Mouse (Mus musculus) thymus, postnatal 4 days (tissue): ENCODE data around the gene Pdlim4.

ENCODE experiments used
- DNase-seq: peaks from one replicate; pipeline ENCODE4 v3.0.0; 2021

Gene Pdlim4

DNA sequence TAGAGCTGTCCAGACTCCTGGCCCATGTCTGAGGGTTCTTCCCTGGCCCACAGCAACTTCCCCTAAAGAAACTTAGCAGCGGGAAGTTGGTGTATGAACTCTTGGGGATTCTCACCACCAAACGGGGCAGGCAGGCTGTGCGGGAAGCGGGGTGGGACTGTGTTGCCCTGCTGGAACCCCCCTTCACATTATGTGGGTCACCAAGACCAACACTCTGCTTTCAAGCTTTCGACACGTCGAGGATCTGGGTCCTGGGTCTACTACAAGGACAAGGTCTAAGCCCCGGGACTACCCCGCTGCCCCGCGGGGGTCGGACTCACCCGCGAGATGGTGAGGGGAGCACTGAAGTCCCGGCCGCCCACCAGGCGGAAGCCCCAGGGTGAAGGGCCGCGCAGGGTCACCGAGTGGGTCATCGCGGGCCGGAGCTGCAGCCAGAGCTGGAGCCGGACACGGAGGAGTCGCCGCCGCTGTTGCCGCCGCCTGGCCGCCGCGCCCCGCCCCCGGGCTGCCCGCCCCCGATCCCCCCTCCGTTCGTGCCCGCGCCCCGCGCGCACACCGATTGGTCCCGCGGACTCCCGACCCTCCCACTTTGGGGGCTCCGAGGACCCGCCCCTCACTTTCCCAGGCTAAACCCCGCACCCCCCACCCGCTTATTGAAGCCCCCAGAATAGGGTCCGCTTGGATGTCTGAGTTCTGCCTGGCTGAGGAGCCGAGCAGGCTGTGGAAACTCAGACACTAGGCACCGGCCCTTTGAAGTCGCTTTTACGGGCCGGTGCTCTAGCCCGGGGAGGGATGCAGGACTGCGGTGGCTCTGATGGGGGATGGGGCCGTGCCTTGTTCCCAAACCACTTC is at the start of gene Pdlim4:
Gene Pdlim4 (minus strand): TSS at position 495 of the 852 bp plus-strand sequence.
- DNase-seq, result peak; percentile 63

GRCm38 (mm10) chr11:54117096-54117495 is 48.3 kb upstream of the Pdlim4 start:
- DNase-seq, result no peak

DNA sequence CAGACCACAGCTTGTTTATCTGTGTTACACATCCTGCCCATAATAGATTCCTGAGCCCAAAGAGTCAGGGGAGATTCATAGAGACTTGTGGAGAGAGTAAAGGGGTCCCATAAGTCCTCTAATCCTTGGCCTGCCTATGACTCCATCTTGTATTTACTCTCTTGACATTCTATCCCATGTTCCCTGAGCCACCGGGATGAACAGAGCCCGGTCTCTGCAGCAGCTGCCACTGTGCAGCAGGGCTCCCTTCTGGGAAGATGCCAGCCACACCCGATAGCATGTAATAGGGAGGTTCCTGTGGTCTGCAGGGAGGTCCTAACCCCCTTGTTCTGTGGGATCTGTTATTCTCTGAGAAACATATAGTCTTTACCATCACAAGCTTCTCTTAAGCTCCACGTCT is 47.6 kb upstream of the Pdlim4 start:
- no peak for DNase-seq

DNA sequence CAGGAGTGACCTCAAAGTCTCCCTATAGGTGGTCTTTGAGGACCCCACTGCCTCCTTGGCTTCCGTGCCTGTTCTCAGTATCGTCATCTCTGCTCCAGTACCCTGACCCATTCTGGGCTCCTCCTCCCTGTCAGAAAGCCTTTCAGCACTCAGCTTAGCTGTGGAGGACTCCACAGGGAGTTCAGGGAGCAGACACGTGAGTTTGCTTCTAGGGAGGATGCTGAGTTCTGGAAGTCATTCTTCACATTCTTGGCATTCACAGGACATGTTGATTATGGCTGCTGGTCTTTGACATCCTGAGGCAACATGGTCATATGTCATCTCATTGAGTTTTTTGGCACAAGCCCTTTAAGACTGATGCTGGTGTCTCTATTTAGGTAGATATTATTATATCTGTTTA is 47.1 kb upstream of the Pdlim4 start:
- DNase-seq, result no peak

DNA sequence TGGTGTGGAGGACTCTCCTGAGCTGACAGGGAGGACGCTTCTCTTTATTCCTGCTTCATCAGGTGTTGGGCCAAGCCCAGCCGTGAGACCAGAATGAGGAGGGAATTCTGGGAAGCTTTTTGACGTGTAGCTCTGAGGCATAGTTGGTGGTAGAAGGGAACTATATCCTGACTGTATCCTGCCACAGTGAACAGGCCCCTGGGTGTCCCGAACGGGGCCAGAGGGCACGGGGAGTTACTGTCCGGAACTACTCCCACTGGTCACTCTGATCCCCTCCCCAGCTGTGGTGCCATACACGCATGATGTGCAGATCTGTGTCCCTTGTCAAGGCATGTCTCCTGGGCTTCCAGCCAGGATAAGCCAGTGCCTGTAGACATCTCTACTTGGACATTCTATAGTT is 46.5 kb upstream of the Pdlim4 start:
- DNase-seq, result no peak

- DNase-seq, result no peak
Observed at GRCm38 (mm10) chr11:54114746-54115145, 45.9 kb upstream of the Pdlim4 start.

DNA sequence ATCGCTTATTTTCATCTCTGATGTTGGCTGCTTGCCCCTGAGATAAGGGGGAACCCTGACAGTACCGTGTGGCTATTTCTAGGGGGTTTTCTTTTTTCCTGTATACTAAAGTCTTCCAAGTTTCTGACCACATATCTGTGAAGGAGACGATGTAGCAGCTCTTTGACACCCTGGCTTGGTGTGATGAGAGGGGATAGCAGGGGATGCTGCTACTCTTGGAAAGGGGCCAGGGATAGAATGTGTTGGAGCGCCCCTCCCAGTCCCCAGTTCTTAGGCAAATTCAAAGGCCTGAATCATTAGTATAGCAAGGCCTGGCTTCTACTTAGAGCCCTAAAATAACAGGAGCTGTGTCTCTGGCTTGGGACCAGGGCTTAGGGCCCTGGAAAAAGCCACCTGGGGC is 44.5 kb upstream of the Pdlim4 start:
- no peak for DNase-seq

GRCm38 (mm10) chr11:54112920-54113319 is 44.1 kb upstream of the Pdlim4 start:
- DNase-seq, result peak; percentile 79

GRCm38 (mm10) chr11:54111976-54112741 is 43.3 kb upstream of the Pdlim4 start:
- DNase-seq, result no peak

DNA sequence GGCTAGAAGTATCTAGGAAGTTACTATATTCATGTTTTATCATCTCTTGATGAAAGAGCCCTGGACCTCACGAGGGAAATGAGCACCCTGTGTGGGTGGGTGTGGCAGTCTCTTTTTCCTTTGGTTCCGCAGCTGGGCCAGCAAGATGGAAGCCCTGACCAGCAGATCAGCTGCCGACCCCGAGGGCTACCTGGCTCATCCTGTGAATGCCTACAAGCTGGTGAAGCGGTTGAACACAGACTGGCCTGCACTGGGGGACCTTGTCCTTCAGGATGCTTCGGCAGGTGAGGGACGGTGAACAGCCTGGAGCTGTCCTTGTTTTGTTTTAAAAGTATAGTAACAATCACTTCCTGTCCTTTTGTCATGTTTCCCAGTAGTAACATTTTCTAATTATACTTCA is 42.5 kb upstream of the Pdlim4 start:
- no peak for DNase-seq

- DNase-seq, result no peak
Observed at GRCm38 (mm10) chr11:54108894-54109293, 40.1 kb upstream of the Pdlim4 start.

DNA sequence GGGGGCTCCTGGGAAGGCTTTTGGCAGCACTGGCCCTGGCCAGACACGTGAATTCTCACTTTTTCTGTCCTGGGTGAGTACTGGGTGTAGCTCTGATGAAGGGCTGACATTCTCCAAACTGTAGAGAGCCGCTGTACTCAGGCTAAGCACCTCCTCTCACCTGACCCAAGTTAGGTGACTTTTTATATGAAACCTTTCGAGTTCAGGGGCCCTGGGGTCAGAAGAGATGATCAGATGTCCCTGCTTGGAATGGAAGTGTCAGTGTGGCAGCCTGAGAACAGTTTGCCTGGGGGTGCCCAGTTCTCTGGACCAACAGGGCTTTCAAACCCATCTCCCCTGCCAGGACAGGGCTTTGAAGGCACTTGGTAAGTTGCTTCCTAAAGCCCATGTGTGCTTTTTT is 39.3 kb upstream of the Pdlim4 start:
- DNase-seq, result no peak

- DNase-seq, result no peak
Observed at GRCm38 (mm10) chr11:54107239-54107638, 38.4 kb upstream of the Pdlim4 start.

DNA sequence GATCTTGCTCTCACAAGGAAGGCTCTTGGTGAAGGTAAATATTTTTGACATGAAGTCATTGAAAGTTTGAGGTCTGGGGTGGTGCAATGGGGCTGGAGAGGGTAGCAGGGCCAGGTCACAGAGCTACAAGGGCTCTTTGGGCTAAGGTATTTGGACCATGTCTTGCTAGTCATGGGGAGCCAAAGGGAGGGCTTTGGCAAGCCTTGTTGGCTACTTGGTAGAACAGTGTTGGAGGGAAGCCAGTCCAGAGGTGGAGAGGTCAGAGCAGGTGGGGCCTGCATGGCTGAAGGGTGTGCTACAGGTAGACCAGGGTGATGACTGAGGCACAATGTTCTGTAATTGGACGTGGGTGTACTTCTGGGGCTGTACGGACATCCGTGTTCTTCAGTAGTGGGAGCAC is 37.9 kb upstream of the Pdlim4 start:
- no peak for DNase-seq

- no peak for DNase-seq
Observed at GRCm38 (mm10) chr11:54105011-54105410, 36.2 kb upstream of the Pdlim4 start.

GRCm38 (mm10) chr11:54102706-54103449 is 34.1 kb upstream of the Pdlim4 start:
- no peak for DNase-seq

DNA sequence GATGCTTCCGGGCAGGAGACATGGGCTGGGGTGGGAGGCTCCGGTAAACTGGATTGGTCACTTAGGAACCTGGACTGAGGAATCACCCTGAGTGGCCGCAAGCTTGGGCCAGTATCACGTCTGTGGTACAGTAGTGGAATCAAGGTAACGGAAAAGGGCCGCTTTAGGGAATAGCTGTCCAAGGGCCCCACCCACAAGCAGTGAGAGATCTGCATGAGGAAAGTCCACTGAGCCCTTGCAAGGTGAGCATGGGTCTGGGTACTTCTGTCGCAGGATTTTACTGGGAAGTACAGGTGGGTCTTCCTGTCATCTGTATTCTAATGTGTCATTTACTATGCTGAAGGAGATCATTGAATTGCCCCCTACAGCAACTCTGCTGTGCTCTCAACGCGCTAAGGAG is 32.9 kb upstream of the Pdlim4 start:
- DNase-seq, result no peak

DNA sequence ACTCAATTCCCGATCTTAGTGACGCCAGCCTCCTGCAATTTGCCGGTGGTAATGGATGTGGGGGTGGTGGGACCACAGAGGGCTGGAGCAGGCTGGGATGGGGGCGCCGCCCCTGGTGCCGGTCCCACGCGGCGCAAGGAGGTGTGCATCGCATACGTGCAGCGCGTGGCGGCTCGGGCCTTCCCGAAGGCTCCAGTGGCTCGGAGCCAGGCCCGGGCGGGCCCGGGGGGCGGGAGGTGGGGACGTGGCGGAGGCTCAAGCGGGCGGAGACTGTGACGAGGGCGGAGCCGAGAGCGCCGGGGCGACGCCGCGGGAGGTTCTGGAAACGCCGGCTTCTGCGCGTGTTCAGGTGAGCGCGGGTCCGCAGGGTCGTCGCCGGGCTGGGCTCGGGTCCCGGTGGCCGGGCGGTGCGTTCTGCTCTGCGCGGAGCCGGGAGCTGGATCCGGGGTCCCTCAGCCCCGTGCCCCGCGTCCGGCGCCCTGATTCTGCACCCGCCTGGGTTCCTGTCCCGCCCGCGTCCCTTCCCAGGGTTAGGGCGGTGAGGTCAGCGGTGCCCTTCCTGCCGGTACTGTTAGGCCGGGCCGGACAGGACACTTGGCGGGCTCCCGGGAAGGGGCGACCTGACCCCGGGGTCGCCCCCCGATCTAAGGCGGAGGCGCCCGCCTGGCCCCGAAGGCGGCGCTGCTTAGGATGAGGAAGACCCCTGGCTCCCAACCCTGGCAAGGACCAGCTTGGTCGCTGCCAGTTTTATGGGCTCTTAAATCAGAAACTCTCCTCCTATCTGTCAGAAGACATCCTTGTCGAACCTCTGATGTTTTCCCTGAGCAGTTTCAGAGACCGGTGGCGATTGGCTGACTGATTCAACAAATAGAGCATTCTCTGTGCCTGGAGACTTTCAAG is 32.1 kb upstream of the Pdlim4 start:
- DNase-seq, result peak; percentile 76

DNA sequence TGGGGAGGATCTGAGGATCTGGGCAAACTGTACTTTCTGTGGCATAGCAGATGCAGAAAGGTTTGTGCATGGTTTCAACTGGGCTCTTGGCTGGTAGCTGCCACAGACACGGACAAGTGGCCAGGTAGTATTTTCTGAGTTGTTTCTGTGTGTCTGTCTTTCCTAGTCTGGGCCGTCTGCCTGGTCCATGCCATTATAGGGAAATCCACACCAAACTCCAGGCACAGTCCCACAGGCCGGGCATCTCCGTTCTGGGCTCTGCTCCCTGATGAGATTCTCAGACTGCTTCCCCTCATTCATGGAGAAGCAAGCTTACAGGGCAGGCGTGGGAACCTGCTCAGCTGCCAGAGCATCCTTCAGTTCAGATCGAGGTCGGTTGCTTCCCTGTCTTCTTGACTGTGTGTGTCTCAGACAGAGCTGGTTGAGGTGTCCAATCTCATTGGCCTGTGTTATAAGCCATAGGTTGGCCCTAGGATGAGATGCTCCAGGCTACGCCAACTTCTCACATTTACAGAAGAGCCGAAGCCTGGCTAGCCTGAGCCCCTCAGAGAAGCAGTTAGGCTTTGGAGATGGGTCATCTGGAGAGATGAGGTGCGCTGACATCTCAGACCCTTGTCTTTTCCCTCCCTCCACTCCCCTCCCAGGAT is 31.4 kb upstream of the Pdlim4 start, which contains the start of gene P4ha2:
Gene P4ha2 (plus strand): TSS at position 51 of the 647 bp plus-strand sequence.
- no peak for DNase-seq

DNA sequence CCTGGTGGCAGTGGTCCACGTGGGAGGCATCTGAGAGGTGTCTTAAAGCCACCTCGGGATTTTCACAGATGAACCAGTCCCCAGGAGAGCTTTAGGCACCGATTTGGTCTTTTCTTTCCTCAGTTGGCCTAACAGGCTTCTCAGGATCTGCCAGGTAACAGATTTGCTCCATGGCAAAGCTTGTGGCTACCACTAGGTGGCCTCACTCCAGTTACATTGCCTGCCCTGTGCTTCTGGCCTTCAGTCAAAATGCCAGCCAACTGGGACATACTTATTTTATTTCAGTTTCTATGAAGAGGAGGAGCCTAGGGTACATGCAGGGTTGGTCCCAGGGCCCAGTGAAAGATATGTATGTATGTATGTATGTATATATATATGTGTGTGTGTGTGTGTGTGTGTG is 24.2 kb upstream of the Pdlim4 start:
- DNase-seq, result peak; percentile 63

DNA sequence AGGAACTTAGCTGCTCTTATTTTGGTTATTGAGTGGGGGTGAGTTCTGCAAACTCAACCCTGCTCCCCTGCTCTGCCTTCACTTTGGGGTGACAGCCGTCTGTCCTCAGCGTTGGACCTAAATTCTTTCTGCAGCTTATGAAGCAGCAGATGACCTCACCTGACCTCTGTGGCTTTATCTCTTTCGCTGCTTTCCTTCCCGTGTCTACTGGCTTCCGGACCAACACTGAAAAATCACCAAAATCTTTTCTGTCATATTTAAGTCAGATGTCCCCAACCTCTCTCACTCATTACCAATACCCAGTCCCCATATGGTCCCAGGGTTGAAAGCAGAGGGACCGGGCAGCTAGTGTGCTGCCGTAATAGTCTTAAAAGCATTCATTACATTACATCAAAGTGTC is 23.4 kb upstream of the Pdlim4 start:
- DNase-seq, result no peak

DNA sequence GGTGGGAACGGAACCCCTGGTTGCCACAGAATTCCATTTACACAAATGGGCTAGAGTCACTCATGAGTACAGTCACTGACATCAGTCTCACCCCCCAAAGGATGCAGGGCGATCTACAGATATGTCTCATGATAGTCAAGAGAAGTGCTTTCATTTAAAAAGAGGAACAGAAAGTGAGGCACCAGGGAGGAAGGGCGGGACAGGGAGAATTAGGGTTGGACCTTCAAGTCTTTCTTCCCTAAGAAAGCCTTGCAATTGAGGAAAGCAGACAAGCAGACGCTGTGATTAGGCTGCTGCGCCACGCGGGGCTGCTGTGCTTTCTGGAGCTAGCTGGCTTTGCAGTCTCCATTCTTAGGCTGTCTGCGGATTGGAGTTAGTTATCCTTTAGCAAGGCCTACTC is 22.9 kb upstream of the Pdlim4 start:
- DNase-seq, result no peak
